Mouse (Mus musculus) MEL (cell line): ENCODE data around the gene Tox4. TPM values are rescaled to one million over a fixed set of nuclear protein-coding genes. Genes with fewer than 3 reads are reported as not detected.

Experiments
- DNase-seq: peaks from one replicate; pipeline ENCODE4 v3.0.0; 2011; ENCODE audit warnings: low read depth, low spot score
- H3K27ac ChIP-seq: 2 replicates; pipeline ENCODE4 v1.5.1; 2012; ENCODE audit warnings: low read depth, mild to moderate bottlenecking, control low read depth, low read length, moderate library complexity; ENCODE audit not compliant: control insufficient read depth
- H3K27me3 ChIP-seq, 2 experiments: fragments of 150-350 bp in 1 of 2; sonication (generic) in 1 of 2; 2 replicates each; pipeline ENCODE4 v1.6.1; 2012; ENCODE audit warnings: low read length in 2 of 2, mild to moderate bottlenecking in 2 of 2, improper control_type of control experiment in 1 of 2, moderate library complexity in 1 of 2; ENCODE audit not compliant: insufficient read depth in 2 of 2, control insufficient read depth in 1 of 2
- H3K36me3 ChIP-seq, 2 experiments: 2 replicates each; pipeline ENCODE4 v1.6.1; 2012 to 2014; ENCODE audit warnings: low read length in 2 of 2, improper control_type of control experiment in 1 of 2, inconsistent platforms in 1 of 2, mild to moderate bottlenecking in 1 of 2; ENCODE audit not compliant: insufficient read depth in 2 of 2, control insufficient read depth in 1 of 2
- H3K4me1 ChIP-seq, 2 experiments: fragments of 150-350 bp in 1 of 2; sonication (generic) in 1 of 2; 2 replicates each; pipeline ENCODE4 v1.6.1; 2012; ENCODE audit warnings: low read length in 2 of 2, improper control_type of control experiment in 1 of 2, mild to moderate bottlenecking in 1 of 2; ENCODE audit not compliant: insufficient read depth in 2 of 2, control insufficient read depth in 1 of 2
- H3K4me3 ChIP-seq, 2 experiments: fragments of 150-350 bp in 1 of 2; sonication (generic) in 1 of 2; 2 replicates each; pipeline ENCODE4 v1.5.1; 2012; ENCODE audit warnings: low read depth in 2 of 2, low read length in 2 of 2, mild to moderate bottlenecking in 2 of 2, moderate library complexity in 2 of 2, control low read depth in 1 of 2, improper control_type of control experiment in 1 of 2; ENCODE audit not compliant: control insufficient read depth in 1 of 2, insufficient read depth in 1 of 2
- H3K79me2 ChIP-seq: 2 replicates; pipeline ENCODE4 v1.6.1; 2012; ENCODE audit warnings: mild to moderate bottlenecking, low read length, moderate library complexity; ENCODE audit not compliant: control insufficient read depth, poor library complexity, insufficient read depth
- H3K9ac ChIP-seq: 2 replicates; pipeline ENCODE4 v1.6.1; 2012; ENCODE audit warnings: low read depth, mild to moderate bottlenecking, control low read depth, low read length, moderate library complexity; ENCODE audit not compliant: control insufficient read depth, poor library complexity, severe bottlenecking
- H3K9me3 ChIP-seq: fragments of 150-350 bp; sonication (generic); replicated peaks from 2 replicates; pipeline ENCODE4 v1.6.1; 2012; ENCODE audit warnings: mild to moderate bottlenecking, low read length, improper control_type of control experiment, moderate library complexity; ENCODE audit not compliant: insufficient read depth
- CTCF ChIP-seq, 3 experiments: IDR thresholded peaks in 2 of 3; conservative IDR thresholded peaks in 1 of 3; 2 replicates each; pipeline ENCODE4 v1.5.1; 2011 to 2012; ENCODE audit warnings: low read length in 3 of 3, low read depth in 2 of 3, mild to moderate bottlenecking in 2 of 3, improper control_type of control experiment in 1 of 3, inconsistent platforms in 1 of 3, mixed read lengths in 1 of 3, moderate library complexity in 1 of 3; ENCODE audit not compliant: control insufficient read depth in 1 of 3, insufficient read depth in 1 of 3, poor library complexity in 1 of 3, severe bottlenecking in 1 of 3
- ELF1 ChIP-seq: IDR thresholded peaks from 2 replicates; pipeline ENCODE4 v1.6.1; 2014; ENCODE audit warnings: low read depth, mild to moderate bottlenecking, inconsistent platforms, low read length, improper control_type of control experiment, moderate library complexity
- EP300 ChIP-seq, 2 experiments: IDR thresholded peaks; 2 replicates each; pipeline ENCODE4 v1.6.1; 2011; ENCODE audit warnings: improper control_type of control experiment in 2 of 2, low read length in 2 of 2, low read depth in 1 of 2, mild to moderate bottlenecking in 1 of 2
- ETS1 ChIP-seq: IDR thresholded peaks from 2 replicates; pipeline ENCODE4 v1.6.1; 2012; ENCODE audit warnings: low read depth, mild to moderate bottlenecking, inconsistent platforms, low read length, improper control_type of control experiment, moderate library complexity
- HCFC1 ChIP-seq: IDR thresholded peaks from 2 replicates; pipeline ENCODE4 v1.6.1; 2012; ENCODE audit warnings: low read depth, mild to moderate bottlenecking, inconsistent platforms, low read length, improper control_type of control experiment, moderate library complexity
- MAFK ChIP-seq: IDR thresholded peaks from 2 replicates; pipeline ENCODE4 v1.6.1; 2011; ENCODE audit warnings: low read depth, mild to moderate bottlenecking, low read length, improper control_type of control experiment, borderline replicate concordance
- MAX ChIP-seq: IDR thresholded peaks from 2 replicates; pipeline ENCODE4 v1.6.1; 2011; ENCODE audit warnings: low read length, improper control_type of control experiment
- MAZ ChIP-seq: IDR thresholded peaks from 2 replicates; pipeline ENCODE4 v1.6.1; 2012; ENCODE audit warnings: low read depth, mild to moderate bottlenecking, inconsistent platforms, low read length, improper control_type of control experiment
- MXI1 ChIP-seq: IDR thresholded peaks from 2 replicates; pipeline ENCODE4 v1.6.1; 2011; ENCODE audit warnings: mild to moderate bottlenecking, low read depth, low read length, improper control_type of control experiment
- MYC ChIP-seq: IDR thresholded peaks from 2 replicates; pipeline ENCODE4 v1.6.1; 2011; ENCODE audit warnings: low read depth, mild to moderate bottlenecking, low read length, improper control_type of control experiment, moderate library complexity
- NELFE ChIP-seq: IDR thresholded peaks from 2 replicates; pipeline ENCODE4 v1.6.1; 2011; ENCODE audit warnings: low read depth, low read length, improper control_type of control experiment
- POLR2A ChIP-seq, 2 experiments: IDR thresholded peaks; 2 replicates each; pipeline ENCODE4 v1.6.1; 2011 to 2012; ENCODE audit warnings: low read length in 2 of 2, mild to moderate bottlenecking in 2 of 2, control low read depth in 1 of 2, improper control_type of control experiment in 1 of 2, low read depth in 1 of 2, moderate library complexity in 1 of 2; ENCODE audit not compliant: control insufficient read depth in 1 of 2, insufficient read depth in 1 of 2, poor library complexity in 1 of 2
- POLR2AphosphoS2 ChIP-seq: IDR thresholded peaks from 2 replicates; pipeline ENCODE4 v1.6.1; 2011; ENCODE audit warnings: low read length, improper control_type of control experiment
- SIN3A ChIP-seq: IDR thresholded peaks from 2 replicates; pipeline ENCODE4 v1.6.1; 2012; ENCODE audit warnings: low read length, improper control_type of control experiment, inconsistent platforms
- TAL1 ChIP-seq: IDR thresholded peaks from 2 replicates; pipeline ENCODE4 v1.6.1; 2012; ENCODE audit warnings: mild to moderate bottlenecking, inconsistent platforms, low read length, moderate library complexity, mixed read lengths
- TBP ChIP-seq: IDR thresholded peaks from 2 replicates; pipeline ENCODE4 v1.8.0; 2011; ENCODE audit warnings: low read depth, low read length, improper control_type of control experiment
- TCF12 ChIP-seq: IDR thresholded peaks from 2 replicates; pipeline ENCODE4 v1.6.1; 2014; ENCODE audit warnings: low read depth, mild to moderate bottlenecking, inconsistent platforms, low read length, improper control_type of control experiment, moderate library complexity
- UBTF ChIP-seq: IDR thresholded peaks from 2 replicates; pipeline ENCODE4 v1.6.1; 2012; ENCODE audit warnings: low read depth, mild to moderate bottlenecking, inconsistent platforms, low read length, improper control_type of control experiment, moderate library complexity, borderline replicate concordance; ENCODE audit not compliant: insufficient read depth
- ZC3H11A ChIP-seq: IDR thresholded peaks from 2 replicates; pipeline ENCODE4 v1.6.1; 2012; ENCODE audit warnings: low read depth, mild to moderate bottlenecking, inconsistent platforms, low read length, improper control_type of control experiment
- ZKSCAN1 ChIP-seq: IDR thresholded peaks from 2 replicates; pipeline ENCODE4 v1.6.1; 2012; ENCODE audit warnings: low read depth, mild to moderate bottlenecking, inconsistent platforms, low read length, improper control_type of control experiment, moderate library complexity
- ZMIZ1 ChIP-seq: IDR thresholded peaks from 2 replicates; pipeline ENCODE4 v1.6.1; 2012; ENCODE audit warnings: low read depth, mild to moderate bottlenecking, inconsistent platforms, low read length, improper control_type of control experiment, moderate library complexity
- polyA plus RNA-seq, 2 experiments: library from polyadenylated mRNA; stranded (reverse) in 1 of 2; unstranded in 1 of 2; fragments of >175 nt in 1 of 2; fragments of >200 nt in 1 of 2; gene quantifications; 2 replicates each; pipeline versions ENCODE4 v1.2.1 to v1.2.4; 2012; ENCODE audit warnings: low replicate concordance in 2 of 2, low read depth in 1 of 2; ENCODE audit not compliant: insufficient read length in 2 of 2, insufficient read depth in 1 of 2, missing spikeins in 1 of 2
- total RNA-seq: library from RNA; depleted of rRNA; stranded (reverse); fragments of 300-350 nt; gene quantifications from 2 replicates; pipeline ENCODE4 v1.2.3, GENCODE M21; 2012; rRNA removed

Gene Tox4
- total RNA-seq: 35.1 and 39.0 TPM in 2 replicates
- polyA plus RNA-seq: 10 to 100 TPM in 1 of 2 experiments, not detected in 1; 42.2 TPM

DNA sequence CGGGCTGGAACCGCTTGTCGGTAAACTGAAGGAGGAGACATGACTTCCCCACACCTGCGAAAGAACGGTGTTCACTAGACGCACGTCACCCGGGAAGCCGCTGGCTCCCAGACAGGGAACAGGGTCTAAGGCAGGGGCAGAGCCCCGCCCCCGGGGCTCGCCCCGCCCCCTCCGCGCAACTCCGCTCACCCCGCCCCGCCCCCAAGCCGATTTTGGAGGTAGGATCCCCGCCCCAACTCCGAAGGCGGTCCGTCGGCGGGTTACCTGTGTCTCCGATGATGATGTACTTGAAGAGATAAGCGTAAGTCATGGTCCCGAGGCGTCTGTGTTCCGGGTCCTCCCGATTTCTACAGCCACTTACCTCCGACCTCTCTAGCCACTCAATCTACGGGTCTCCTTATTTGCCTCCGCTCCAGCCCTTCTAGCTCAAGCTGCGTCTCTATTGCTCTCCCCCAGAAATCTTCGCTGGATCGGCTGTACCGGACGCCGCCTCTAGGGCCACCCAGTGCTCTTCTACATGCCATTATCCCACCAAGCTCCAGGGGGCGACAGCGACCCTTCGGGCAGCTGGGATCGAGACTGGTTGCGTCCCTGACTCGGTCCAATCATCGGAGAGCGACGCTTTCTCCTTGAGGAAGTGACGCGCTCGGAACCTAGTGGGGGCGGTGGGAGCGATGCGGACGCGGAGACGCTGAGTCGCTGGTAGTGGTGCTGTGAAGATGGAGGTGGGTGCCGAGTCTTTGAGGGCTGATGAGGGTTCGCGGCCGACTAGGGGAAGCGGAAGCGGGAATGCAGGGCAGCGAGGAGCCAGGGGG lies at the start of gene Tox4, which contains the start of gene Rab2b:
TSS of gene Tox4 (plus strand) at position 215 of the 815 bp plus-strand sequence.
TSS of gene Rab2b (minus strand) at position 614 of the 815 bp plus-strand sequence.
- Histone ChIP-seq H3K4me1 (no peaks in the 10 kb centered on the region; a peak in 1 of 4 replicates), H3K9me3 (no peaks in the 10 kb centered on the region), H3K27me3 (no peaks in the 10 kb centered on the region), H3K27ac (peak within 1 kb of the TSS; percentile 55), H3K9ac (peak within 1 kb of the TSS; percentile 84)
- DNase-seq: peak; percentile 99
- TF ChIP-seq TCF12 (peak; percentile 50; the same call in 1 of the 2 replicates), ZMIZ1 (no peak), POLR2A (IDR thresholded peaks at IDR 0.05; ENCODE audit: control insufficient read depth in 1 of 2, insufficient read depth in 1 of 2, low read depth in 1 of 2, low read length in 2 of 2, poor library complexity in 1 of 2) (peak; percentile 66 to 87), POLR2AphosphoS2 (peak; percentile 93), ELF1 (peak; percentile 72), HCFC1 (peak; percentile 95), NELFE (peak; percentile 89), CTCF (IDR thresholded peaks at IDR 0.05 in 2 of 3, conservative IDR thresholded peaks at IDR 0.05 in 1 of 3; ENCODE audit: control insufficient read depth in 1 of 3, insufficient read depth in 1 of 3, low read depth in 2 of 3, low read length in 3 of 3, poor library complexity in 1 of 3, severe bottlenecking in 1 of 3) (peak; percentile 85 to 100 (median 87)), MXI1 (peak; percentile 90), SIN3A (peak; percentile 93), EP300 (IDR thresholded peaks at IDR 0.05; ENCODE audit: low read depth in 1 of 2, low read length in 2 of 2) (0 out of 4 replicates have a peak, but pooled peaks of 1 of the 2 experiments have one; percentile 10), ETS1 (0 out of 2 replicates have a peak, but pooled peaks have one; percentile 30), ZC3H11A (no peak), ZKSCAN1 (no peak), MAZ (peak; percentile 98), TBP (peak; percentile 44)
- TF ChIP-seq, all 39 proteins: peak for 13
- H3K79me2 ChIP-seq: peaks cover 29% of the 10 kb centered on the region
- peak within 1 kb of the TSS; percentile 79 to 97 for H3K4me3 ChIP-seq
- peaks cover 0 to 9% of the 10 kb centered on the region in 2 experiments; a peak in 2 of 4 replicates for H3K36me3 ChIP-seq

GRCm38 (mm10) chr14:52232249-52232648 lies 46.7 kb upstream of the Tox4 start:
- H3K79me2 ChIP-seq: peaks cover under 1% of the 10 kb centered on the region; the same call in 1 of the 2 replicates
- peak; percentile 21 for DNase-seq
- H3K9ac ChIP-seq: no peak overlapping the region
- H3K36me3 ChIP-seq: peaks cover 14 to 22% of the 10 kb centered on the region in 2 experiments
- H3K9me3 ChIP-seq: no peaks in the 10 kb centered on the region
- TF ChIP-seq TAL1 (no peak), MAX (no peak), UBTF (no peak), MYC (no peak), POLR2A (IDR thresholded peaks at IDR 0.05; ENCODE audit: control insufficient read depth in 1 of 2, insufficient read depth in 1 of 2, low read depth in 1 of 2, low read length in 2 of 2, poor library complexity in 1 of 2) (no peak), TBP (no peak), MAFK (no peak)
- H3K4me3 ChIP-seq: no peak overlapping the region
- H3K27me3 ChIP-seq: no peaks in the 10 kb centered on the region
- H3K27ac ChIP-seq: no peak overlapping the region
- H3K4me1 ChIP-seq: peaks cover 6 to 13% of the 10 kb centered on the region in 2 experiments
